In the genomic region with DNA sequence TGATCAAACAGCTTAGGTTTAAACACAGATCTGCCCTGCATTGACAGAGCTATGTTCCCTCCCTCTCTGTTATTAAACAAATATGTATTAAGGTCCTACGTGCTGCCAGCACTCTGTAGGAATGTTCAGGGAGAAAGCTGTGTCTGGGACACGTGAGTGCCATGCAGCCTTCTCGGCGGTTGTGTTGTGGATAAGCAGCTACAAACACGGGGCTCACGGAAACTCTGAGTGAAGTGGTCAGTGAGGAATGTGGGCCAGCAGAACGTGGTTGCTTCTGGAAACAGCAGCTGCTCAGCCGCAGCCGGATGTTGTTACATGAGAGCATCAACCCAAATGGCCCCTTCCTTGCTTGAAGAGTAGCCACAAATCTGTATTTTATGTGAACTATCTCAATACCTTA, we compare ENCODE assay signal across 10 mouse cellular contexts.
DNase-seq lines count a peak whose midpoint lies in the region; ATAC-seq lines count a peak whose summit lies in the region.
"Had no signal": no experiment of that assay in that cellular context is flagged by ENCODE, and none has a peak within 500 bp of the region (broad histone marks: within the 10 kb centered on the region; RNA-seq: fewer than 3 reads in every experiment).

No protein-coding gene starts in this region.

- no peaks in the 10 kb centered on the region for H3K36me3 ChIP-seq in hindbrain, embryonic 16.5 days (ENCODE audit: control insufficient read depth, insufficient read depth, low read length)
- H3K36me3 ChIP-seq: midbrain, embryonic 12.5 days had no signal

- no peak overlapping the region for H3K4me2 ChIP-seq in hindbrain, embryonic 16.5 days (ENCODE audit: low read length)
- H3K4me2 ChIP-seq: midbrain, embryonic 12.5 days had no signal

- H3K9me3 ChIP-seq in hindbrain, embryonic 16.5 days (ENCODE audit: control insufficient read depth, low read length), result no peaks in the 10 kb centered on the region
- H3K9me3 ChIP-seq: midbrain, embryonic 12.5 days had no signal

- WGBS in hindbrain, embryonic 16.5 days, result 77% methylated on average over 9 of the region's 9 CpGs

- no peaks in the 10 kb centered on the region for H3K4me1 ChIP-seq in hindbrain, embryonic 16.5 days (ENCODE audit: control insufficient read depth, insufficient read depth, low read depth, low read length)

- H3K27me3 ChIP-seq in hindbrain, embryonic 16.5 days (replicated peaks; ENCODE audit: control insufficient read depth, insufficient read depth, low read length), result no peaks in the 10 kb centered on the region
- H3K27me3 ChIP-seq: midbrain, embryonic 12.5 days had no signal

- ATAC-seq in hindbrain, embryonic 16.5 days, result no peak

- H3K27ac ChIP-seq in hindbrain, embryonic 16.5 days (ENCODE audit: low read depth, low read length), result no peak overlapping the region
- H3K27ac ChIP-seq: midbrain, embryonic 12.5 days had no signal

- H3K9ac ChIP-seq in hindbrain, embryonic 16.5 days (ENCODE audit: low read depth, low read length), result no peak overlapping the region
- H3K9ac ChIP-seq: midbrain, embryonic 12.5 days had no signal

- peak; percentile 17 for DNase-seq in embryo, embryonic 10 days (ENCODE audit: low spot score)
- DNase-seq in embryo, embryonic 9.5 days (ENCODE audit: extremely low spot score), result no peak
- peak; percentile 27 for DNase-seq in fibroblast of lung, adult 2 months (ENCODE audit: low read depth)
- peak; percentile 24 for DNase-seq in kidney, postnatal 14 days
- peak; percentile 50 for DNase-seq in naive thymus-derived CD4-positive, alpha-beta T cell, adult 2 months (ENCODE audit: low read depth)
- DNase-seq in spleen, postnatal 4 days (ENCODE audit: low spot score in 2 of 2), result no peak
- DNase-seq in spleen, postnatal 14 days (ENCODE audit: low spot score in 2 of 2), result no peak
- DNase-seq: adrenal gland, postnatal 25 days had no signal

- no peak overlapping the region for H3K4me3 ChIP-seq in hindbrain, embryonic 16.5 days (ENCODE audit: low read length)
- H3K4me3 ChIP-seq: midbrain, embryonic 12.5 days had no signal

Comparison
In these comparisons a context has a peak if more than half of its experiments do, and no peak if none do; other contexts are left out.
1. DNase-seq: peak in embryo, embryonic 10 days (single experiment), fibroblast of lung, adult 2 months (single experiment), kidney, postnatal 14 days (single experiment) and naive thymus-derived CD4-positive, alpha-beta T cell, adult 2 months (single experiment); none in embryo, embryonic 9.5 days (single experiment), spleen, postnatal 4 days (0 of 2) and spleen, postnatal 14 days (0 of 2).